Mouse (Mus musculus): ENCODE results near the gene Hdac9.
A peak's percentile ranks its signal among the peaks of the same experiment; 100 is the strongest.

Hdac9 gene

DNA sequence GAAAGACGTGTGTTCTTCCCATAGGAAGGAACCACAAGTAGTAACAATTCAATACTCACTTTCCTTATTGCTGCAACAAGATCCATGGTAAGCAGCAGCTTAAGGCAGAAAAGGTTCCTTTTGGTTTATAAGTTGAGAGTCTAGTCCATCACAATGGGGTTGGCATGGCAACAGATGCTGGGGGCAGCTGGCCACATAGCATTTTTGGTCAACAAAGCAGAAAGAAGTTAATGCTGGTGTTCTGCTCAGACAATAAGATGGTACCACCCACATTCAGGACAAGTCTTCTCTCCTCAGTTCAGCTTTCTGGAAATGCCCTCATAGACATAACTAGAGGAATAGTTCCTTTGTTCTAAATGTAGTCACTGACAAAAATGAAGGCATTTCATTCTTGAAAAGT, at the start of gene Hdac9:
Gene Hdac9 (minus strand): TSS at position 101 of the 400 bp plus-strand sequence.
- no peak for DNase-seq

DNA sequence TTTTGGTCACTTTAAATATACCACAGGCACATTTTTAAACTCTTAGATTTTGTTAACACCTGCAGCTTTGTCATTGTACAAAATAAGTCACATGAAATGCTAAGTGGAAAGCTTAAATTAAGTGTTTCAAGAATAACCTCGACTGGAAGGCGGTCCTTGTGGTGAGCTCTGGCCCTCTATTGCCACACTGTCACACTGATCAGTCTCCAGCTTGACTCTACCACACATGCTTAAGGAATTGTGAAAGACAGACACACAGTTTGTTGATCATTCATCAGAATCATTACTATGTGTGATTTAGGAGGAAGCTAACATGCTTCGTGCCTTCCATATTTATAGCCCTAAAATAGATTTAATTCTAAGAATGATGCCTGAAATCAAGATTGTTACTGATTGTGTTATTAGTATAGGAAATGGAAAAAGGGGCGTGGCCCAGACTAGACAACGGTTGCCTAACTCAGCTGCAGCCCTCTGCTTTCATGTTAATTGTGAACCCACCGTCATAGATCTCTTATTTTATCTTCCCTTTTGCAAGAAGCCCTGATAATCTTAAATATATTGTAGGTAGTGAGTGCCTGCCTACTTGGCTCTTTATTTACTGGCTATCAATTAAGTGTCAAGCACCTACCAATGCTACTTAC, 32.3 kb upstream of the Hdac9 start:
- no peak for DNase-seq

DNA sequence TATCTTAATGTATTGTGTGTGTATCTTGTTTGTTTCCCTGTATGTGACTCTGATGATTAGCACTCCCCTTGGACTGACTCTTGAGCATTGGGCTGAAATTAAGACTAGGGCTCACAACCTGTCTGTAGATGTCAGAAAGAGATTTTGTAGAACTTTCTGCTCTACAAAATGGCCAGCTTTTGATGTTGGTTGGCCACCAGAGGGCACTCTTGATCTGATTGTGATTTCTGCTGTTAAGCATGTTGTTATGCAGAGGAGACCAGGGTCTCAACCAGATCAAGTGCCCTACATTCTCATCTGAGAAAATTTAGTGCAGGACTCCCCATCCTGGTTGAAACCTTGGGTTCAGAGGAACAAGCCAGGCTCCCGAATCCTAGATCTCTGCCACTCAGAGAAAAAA, 21.0 kb upstream of the Hdac9 start:
- DNase-seq = peak; percentile 9

DNA sequence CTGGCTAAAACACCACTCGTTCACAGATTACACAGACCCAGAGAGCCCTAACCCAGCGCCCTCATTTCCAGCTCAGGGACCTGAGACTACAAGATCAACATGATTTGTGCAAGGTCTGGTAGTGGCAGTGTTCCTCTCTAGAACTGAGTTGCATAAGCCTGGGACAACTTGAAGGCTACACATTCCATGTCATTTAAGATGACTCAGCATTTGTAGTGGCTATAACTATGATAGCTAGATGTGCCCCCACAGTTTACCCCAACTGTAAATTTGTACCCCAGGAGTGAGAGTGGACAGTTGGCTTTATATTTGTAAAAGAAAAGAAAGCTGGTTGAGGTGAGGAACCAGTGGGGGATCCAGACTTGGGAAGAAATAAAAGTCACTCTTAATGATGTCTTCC, 8.9 kb downstream of the Hdac9 start:
- no peak for DNase-seq

DNA sequence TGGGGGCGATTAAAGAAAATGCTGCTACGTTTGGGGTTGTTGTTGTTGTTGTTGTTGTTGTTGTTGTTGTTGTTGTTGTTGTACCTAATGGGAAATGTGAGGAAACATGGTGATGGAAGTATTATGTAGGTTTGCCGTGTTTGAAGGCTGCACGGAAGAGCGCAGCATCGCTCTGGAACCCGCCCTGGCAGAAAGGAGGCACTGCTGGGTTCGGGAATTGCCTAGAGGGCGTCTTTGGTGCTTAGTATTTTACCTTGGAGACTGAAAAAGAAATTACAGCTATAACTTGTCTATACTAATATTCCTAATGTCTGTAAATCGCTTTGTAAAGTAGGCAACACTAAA, 9.4 kb downstream of the Hdac9 start:
- DNase-seq = no peak

DNA sequence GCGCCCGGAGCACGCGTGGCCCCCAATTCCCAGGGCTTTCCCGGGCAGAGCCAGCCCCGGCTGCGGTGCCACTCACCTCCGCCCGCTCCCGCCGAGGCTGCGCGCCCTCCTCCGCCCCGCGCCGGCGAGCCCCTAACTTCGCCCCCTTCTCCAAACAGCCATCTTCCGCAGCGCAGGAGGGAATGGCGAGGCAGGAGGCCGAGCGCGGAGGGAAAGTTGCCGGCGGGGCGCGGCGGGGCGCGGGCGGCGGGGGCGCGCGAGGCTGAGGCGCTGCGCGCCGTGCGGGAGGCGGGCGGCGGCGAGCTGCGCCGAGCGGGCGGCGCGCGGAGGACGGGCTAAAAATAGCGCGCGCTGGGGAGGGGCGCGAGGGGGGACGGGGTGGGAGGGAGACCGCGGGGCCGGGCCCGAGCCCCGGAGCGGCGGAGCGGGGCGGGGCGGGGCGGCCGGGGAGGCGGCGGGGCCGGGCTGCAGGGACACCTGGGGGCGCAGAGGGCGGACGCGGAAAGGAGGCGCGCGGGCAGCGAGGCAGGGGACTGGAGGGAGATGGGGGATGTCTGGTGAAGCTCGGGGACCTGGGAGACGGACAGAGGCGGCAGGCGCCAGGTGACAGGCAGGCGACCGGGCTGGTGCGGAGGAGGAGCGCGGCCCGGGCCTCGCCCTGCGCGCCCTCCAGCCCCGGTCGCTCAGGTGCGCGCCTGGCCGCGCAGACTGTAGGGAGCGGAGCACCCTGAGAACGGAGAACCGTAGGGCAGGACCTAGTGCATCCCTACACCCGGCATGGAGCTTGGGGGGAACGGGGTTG, 10.0 kb downstream of the Hdac9 start:
- DNase-seq = no peak

DNA sequence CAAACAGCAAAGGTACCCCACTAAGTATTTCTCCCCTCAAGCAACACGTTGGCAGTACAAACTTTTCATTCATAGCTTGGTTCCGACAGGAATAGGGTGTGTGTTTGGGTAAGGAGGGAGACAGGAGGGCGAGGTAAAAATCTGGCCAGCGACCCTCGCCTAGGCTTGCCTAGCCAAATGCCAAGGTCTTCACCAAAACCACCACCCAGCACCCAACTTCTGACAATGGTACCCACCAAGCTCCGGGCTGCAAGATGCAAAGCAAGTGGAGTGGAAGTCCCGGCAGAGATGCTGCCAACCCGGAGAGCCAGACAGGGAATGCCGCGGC, 10.6 kb downstream of the Hdac9 start:
- no peak for DNase-seq

DNA sequence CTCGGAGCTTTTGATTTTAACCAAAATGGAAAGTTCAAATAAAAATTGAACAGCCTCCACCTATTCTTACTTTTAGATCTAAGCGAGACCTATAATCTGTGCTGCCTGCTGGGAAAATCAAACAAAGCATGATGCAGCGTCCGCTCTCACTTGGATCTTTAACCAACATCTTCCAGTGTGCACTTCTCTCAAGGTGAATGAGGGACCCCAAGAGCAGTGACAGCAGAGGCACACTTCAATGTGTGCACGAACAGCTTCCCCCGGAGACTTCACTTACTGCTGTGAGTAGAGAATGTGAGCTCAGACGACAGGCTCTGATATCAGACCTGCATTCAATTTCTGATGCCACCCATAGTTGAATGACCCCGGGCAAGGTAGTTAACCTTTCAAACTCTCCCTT, 16.7 kb downstream of the Hdac9 start:
- no peak for DNase-seq

DNA sequence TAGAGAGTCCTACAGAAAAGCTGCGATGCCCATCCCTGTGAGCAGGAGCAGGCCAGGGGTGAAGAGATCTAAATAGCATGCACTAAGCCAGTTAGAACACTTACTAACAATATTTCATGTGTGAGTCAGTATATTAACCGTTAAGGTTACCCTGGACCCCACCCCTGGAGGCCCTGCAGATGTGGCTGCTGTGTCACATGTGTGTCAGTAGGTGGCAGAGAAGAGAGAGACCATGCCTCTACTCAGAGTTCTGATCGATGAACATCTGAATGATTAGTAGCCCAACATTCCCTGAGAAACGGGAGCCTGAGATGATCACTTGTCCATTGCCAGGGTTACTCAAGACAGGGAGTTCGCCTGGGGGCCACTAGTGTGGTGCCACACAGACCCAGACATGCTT, 22.0 kb downstream of the Hdac9 start:
- DNase-seq = no peak

DNA sequence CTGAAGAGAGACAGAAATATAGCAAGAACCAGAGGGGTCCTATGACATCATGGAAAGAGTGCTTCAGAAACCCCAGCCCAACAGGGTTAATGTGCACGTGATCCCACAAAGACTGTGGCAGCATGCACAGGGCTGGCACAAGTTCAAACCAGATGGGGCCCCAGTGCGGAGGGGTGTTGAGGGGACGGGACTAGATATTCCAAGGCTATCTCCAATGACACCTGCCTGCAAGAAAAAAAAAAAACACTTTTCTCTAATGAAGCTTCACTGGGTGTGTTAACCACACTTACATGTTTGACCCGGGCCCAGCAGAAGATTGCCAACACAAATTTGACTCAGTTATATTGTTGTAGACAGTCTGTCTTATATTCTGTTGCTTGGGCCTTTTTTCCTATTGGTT, 28.2 kb downstream of the Hdac9 start:
- DNase-seq = no peak

DNA sequence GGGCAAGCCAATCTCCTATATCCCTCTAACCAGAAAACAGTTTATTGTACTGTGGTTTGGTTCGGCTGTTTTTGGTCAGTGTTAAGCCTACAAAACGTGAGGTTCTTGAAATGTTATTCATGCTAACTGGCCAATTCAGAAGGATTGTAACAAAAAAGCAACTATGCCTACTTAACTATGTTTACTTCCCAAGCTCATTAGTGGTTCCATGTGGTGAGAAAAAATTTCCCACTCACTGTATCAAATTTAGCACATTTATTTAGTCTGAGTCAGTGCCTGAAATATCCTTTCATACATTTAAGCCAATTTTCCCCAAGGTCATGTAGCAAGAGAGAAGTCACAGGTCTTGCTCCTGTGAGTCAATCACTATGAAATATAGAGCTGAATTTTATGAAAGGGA, 42.0 kb downstream of the Hdac9 start:
- no peak for DNase-seq

DNA sequence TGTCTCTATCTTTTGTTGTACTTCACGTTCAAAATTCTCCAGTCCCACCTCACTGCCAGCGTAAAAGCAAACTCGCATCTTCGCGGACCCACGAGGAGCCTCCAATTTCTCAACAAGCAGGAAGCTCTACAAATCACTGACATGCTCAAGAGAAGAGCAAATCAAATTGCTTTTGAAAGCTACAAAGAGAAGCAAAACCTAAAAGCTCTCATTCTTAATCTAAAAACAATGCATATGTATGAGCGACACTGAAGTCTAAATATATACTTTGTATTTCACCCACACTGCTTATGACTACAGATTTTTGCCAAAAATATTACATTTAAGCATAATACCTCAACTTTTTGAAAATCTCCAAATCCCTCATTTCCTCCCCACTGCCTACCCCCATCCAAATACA, 45.9 kb downstream of the Hdac9 start:
- no peak for DNase-seq

DNA sequence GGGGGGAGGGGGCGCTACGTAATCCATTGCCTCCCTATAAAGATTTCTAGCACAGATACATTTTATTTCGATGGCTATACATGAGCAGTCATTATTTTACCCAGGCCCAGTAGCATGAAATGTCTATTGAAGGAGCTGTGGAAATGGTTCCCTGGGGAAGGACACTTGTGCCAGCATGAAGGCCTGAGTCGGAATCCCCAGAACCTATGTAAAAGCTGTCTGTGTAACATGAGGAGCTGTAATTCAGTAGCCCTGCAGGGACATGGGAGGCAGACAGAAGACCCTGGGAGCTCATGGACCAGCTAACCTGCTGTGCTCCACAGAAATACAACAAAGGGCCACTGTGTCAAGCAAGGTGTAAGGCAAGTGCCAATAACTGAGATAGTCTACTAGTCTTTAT, 75.7 kb downstream of the Hdac9 start:
- no peak for DNase-seq

DNA sequence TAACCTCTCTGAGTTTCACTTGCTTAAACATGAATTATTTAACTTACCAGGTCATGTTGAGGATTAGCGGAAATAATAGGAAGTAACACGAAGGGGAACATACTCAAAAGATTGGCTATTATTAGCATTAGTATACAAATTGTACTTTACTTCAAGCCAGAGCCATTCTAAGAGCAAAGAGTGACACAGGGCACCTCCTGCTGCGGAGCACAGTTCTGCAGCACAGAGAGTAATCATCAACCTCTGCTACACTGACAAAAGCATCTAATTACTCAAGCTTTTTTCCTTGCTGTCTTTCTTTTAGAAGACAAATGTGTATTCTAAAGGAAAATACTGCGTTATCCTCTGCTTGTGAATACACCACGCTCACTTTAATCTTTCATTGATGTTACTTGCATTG, 79.6 kb downstream of the Hdac9 start:
- no peak for DNase-seq

DNA sequence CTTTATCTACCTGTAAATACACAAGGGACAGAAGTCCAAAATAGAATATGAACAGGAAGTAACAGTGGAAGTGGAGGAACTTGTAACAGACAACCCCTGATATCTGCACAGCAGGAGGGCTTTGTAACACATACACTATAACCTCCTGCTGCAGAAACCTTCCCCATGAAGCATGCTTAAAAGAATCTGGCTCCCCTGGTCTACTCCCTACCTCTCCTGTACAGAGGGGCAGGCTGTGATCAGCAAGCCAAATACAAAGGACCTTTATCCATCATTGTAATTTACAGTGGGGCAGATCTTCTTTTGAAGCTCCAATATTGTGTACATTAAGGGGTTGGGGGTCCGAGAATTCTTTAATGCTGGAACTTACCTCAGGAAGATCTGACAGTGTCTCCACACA, 80.0 kb downstream of the Hdac9 start:
- no peak for DNase-seq

DNA sequence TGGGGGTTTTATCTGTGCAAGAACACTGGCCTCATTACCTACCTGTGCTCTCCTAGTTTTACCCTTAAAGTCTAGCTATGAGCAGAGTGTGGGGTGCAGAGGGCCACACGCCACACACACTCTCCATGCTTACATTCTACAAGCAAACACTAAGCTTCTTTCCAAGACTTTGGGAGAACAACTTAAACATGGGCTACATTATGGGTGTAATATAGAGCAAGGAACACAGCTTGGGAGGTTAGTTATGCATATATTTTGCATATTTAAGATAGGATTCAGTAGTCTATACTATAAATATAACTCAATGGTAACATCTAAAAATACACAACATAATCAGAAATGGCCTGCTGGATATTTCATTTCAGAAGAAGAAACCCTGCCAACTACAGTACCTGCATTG, 80.8 kb downstream of the Hdac9 start:
- no peak for DNase-seq

DNA sequence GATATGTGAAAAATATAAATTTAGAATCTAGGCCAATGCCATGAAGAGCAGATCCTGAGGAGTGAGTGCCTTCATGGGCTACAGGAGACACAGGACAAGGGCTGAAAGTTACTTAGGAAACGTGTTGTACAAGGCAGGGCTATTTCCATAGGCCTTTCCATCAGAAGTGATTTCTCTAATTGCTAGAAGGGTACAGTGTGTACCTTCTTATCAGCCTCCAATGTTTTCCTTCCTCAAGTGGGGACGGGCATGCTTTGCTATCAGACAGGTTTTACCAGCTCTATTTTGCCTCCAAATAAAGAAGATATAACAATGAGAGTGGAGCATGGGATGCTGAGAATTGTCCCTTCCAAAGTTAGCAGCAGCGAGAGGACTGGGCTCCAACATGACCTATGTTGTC, 81.4 kb downstream of the Hdac9 start:
- DNase-seq = no peak

DNA sequence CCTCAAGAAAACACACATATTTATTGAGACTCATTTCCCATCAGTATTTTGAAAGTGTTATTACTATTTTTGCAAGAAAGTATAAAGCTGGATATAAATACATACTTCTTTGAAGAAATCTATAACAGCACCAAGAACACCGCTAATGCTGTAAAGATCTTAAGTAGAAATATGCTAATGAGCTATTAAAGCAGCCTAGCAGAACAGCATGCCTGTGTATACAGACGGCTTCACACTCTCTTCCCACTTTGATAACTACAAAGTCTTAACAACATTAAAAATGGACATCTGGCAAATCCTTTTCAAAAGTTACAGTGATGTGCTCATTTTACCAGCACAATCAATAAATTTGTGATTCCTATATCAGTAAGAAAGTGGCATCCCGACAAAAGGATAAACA, 88.2 kb downstream of the Hdac9 start:
- DNase-seq = no peak

DNA sequence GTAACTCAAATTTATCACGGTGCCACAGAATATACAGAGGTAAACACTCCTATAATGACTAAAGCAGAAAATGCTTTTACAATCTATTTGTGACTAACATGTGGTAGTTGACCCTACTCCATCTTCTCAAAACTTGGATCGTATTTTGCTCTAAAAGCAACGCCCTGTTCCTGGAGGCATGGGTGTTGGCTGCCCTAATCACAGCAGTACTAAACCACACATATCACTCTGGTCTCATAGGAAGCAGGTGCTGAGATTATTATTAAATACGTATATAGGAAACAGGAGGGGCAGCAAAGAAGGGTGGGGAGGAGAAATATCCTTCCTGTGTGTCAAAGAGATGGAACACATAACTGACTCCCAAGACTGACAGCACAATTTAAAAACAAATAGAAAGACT, 90.0 kb downstream of the Hdac9 start:
- no peak for DNase-seq

DNA sequence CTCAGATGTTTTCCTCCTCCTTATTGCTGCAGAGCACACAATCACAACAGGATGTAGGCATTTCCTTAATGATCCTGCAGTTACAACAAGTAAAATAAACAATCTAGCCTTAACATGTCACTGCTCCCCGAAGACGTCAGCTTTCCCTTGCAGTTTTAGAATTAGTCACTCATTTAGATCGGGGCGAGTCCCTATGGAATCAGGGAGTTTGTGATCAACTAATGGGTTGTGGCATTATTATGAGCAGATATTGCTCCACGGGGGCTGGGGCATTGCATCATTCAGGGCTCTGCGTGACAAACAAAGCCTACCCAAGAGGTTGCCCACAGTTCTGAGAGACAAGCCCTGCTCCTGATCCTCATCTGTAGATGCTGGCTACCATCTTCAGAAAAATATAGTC, 96.7 kb downstream of the Hdac9 start:
- DNase-seq = no peak

DNA sequence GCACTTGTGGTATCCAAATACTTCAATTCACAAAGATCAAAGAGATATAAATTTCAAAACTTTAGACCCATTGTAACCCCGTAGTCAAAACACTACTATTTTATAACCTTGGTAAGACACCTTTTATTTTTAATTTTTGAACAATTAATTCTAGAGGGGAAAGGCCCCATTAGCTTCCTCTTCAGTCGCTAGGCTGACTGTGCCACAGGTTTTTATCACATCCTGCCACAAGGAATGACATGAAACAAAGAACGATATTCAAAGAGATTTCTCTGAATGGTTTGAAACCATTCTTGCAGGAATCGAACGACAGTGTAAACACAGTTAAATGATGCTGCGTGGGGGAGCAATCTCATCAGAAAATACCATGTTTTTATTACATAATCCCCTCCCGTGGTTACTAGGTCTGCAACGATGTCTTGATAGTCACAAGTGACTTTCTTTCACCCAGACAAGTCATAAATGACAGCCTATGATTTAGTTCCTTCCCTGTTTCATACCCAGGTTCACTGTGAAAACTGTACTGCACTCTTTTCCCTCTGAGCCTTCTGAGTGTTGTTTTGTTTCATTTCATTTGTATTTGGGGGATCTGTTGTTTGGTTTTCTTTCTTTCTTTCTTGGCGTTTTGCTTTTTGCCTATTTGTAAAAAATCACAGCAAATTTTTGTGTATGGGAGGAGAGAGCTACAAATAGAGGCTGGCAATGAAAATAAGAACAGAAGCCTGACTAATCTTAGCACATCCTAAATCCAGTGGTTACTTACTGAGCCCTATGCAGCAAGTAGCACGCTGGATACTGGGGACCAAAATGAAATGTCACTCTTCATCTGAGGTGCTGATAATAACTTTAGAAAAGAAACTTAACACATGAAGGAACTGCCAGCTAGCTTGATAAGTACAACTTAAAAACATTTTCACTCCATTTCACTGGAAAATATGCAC, 105.0 kb downstream of the Hdac9 start:
- DNase-seq = no peak

DNA sequence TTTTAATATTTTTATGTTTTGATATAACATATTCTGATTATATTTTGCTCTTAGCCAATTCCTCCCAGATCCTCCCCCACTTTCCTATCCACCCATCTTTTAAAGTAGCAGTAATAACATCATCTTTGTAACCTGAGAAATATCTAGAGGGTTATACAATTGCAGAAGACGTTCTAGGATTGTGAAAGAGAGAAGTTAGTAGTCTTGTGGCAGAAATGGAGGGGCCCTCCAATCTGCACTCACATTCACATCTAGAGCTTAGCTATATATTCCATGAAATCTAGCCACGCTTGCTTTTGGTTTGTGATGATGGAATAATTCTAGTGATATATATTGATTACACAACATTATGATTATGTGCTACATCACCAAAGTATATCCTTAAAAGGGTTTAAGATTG, 106.7 kb downstream of the Hdac9 start:
- DNase-seq = no peak

DNA sequence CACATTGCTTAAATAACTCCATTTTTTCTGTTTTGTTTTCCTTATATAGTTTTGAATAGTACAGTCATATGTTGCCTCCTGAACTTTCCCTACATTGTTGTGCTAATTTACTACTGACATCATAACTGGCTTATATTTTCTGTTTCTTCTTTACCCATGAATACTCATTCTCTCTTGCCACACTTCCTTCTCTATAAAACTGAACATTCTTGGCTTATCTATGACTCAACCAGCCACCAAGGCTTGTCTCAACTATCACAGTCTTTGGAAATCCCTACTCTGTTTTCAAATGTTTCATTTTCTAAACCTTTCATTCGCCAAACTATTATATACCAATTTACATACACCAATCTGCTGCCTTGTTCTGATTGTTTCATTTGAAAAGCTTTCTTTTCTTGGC, 108.7 kb downstream of the Hdac9 start:
- DNase-seq = no peak

DNA sequence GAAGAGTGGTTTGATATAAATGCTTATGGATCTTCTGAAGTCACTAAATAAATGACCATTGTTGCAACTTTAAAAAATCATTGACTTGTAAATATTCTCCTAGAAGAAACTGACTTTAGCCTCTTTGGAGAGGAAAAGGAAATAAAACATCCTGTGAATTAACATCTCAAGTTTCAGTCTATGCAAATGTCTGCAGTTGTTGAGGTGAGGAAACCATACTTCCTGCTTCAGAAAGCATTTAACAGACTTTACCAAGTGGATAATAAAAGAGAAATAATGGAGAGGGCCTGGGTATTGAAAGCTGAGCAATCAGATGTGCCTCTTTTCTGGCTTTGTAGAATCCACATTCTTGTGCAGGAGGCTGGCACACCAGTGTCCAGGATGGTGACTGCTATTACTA, 110.4 kb downstream of the Hdac9 start:
- DNase-seq = no peak
